Mouse (Mus musculus): Measurements from ENCODE around the gene Pcgf5.
A peak's percentile ranks its signal among the peaks of the same experiment; 100 is the strongest.
"Not testable (repeated sequence)": the region's sequence is repeated elsewhere in the genome, so short reads cannot be mapped to it uniquely, and the experiment has no call there.

Pcgf5 gene

GRCm38 (mm10) chr19:36388502-36388901 lies 40.4 kb downstream of the Pcgf5 start:
- no peak for DNase-seq

- DNase-seq: no peak
Measured at GRCm38 (mm10) chr19:36390714-36391113, 42.6 kb downstream of the Pcgf5 start.

- DNase-seq: no peak
Measured at GRCm38 (mm10) chr19:36398500-36398899, 50.4 kb downstream of the Pcgf5 start.

DNA sequence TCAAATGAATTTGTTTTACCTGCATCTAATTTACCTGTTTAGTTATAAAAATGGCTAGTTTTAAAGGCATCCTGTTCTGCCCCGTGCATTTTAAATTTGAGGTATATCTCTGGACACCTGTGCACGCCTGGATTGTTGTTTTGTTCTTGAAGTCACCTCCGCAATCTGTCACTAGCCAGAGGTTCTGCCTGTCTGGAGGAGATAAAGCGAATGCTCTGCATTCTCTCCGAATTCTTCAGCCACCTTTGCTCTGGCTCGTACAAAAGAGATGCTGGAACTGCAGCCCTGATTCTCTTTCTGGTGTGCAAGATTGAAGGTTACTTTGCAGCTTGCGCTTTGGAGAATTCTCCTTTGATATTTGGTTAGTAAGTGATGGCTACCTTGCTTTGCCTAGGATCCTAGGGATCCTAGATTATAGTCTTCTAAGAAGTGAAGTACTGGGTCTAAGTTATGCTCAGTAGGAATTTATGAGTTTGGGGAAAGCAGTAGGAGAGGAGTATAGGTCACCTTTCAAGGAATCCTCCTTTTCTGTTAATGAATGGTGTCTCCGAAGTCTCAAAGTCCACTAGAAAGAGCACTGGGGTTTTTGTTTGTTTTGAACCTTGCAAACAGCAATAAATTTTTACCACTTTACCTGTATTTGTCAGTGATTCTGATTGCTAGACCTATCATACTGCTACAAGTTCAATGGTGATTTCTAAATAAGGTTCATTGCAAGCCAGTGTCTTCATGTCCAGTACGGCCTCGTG lies 60.4 kb downstream of the Pcgf5 start:
- DNase-seq: no peak

DNA sequence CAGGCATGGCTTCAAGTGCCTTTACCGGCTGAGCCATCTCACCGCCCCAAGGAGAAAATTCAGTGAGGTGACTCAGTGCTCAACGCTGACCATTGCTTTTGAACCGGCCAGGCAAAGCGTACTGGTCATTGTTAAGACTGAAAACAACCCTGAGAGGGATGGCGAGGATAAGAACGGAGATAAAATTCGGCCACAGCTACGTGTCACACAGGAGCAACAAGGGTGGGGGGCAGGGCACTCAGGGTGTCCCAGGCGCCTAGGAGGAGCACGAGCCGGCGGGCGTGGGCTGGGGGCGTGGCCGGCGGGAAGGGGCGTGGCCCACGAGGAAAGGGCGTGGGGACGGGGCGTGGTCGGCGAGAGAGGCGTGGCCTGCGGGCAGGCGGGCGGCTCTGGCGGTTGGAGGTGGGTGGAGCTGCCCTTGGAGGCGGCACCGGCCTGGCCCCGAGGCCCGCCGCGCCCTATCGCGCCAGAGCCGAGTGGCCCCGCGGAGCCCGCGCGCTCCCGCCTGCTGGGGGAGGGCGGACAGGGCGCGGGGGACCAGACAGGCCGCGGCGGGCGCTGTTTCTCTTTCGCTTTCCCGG lies 61.3 kb downstream of the Pcgf5 start:
- DNase-seq: peak; percentile 96 to 97

DNA sequence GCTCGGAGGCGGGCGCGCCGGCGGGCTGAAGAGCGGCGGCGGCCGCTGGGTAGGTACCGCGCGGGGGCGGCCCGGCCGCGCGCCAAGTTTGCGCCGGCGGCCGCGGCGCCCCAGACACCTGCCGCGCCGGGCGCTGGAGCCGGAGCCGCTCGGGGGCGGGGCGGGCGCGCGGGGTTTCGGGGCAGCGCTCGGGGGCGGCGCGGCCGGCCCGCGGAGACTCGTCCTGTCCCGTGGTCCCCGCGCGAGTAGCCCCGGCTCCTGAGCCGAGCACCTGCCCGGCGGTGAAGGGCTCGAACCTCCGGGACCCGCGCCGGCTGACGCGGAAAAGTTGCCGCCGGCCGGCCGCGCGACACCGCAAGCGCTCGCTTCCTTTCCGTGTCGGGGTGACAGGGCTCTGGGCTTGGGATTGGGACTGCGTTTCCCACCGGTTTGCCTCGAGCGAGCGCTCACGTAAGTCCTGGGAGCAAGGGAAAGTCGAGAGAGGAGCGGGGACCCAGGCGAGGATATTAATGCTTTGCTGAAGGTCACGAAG lies 61.8 kb downstream of the Pcgf5 start:
- DNase-seq: no peak

- no peak for DNase-seq
Measured at GRCm38 (mm10) chr19:36419885-36420284, 71.8 kb downstream of the Pcgf5 start.

GRCm38 (mm10) chr19:36427195-36427876 lies 79.2 kb downstream of the Pcgf5 start:
- no peak for DNase-seq

DNA sequence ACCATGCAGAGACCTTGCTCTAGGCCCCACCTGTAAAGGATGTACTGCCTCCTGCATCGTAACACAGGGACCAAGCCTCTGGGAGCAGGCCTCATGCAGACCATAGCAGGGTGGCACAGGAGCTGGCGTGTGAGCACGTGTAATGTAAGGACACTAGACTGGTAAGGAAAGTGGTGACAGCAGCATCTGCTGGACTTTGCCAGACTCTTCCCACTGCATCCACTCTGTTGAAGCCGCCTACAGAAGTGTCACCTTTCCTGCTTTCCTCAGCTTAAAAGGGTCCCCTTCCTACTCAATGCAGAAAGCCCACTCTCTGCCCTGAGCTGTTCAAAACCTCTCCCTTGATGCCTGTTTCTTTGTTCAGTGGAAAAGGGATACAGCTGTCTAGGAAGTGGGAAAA lies 80.0 kb downstream of the Pcgf5 start:
- DNase-seq: no peak

DNA sequence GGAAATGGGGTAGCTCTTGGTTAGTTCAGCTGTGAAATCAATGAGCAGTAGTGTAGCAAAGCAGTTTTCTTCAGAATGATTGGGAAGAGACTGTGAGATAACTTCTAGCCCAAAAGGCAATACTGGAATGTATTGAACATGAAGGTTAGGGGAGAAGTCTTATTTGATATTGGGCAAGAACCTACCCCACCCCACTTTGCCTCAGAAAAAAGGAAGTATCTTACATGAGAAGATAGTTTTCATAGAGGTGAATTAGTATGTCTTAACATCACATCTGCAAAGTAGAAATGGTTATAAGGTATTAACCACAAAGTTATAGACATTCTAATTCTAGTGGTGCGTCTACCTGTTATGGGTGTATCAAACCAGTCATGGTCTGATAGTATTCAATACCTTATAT lies 81.2 kb downstream of the Pcgf5 start:
- DNase-seq: no peak

DNA sequence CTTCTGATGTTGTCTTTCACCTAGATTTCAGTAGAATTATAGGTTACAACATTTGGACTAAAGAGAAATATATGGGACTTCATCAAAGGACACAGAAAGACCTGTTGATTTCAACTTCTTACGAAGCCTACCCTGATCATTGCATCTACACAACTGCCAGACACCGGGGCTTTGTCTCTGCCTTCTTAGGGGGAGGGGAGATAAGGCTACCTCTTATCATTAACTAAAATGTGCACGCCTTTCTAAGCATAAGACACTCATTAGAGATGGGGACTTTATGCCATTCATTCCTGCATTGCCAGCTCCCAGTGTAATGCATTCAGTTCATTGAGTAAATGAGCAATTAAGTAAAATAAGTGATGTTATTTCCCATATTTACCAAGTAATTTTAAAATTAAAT lies 85.1 kb downstream of the Pcgf5 start:
- DNase-seq: no peak

DNA sequence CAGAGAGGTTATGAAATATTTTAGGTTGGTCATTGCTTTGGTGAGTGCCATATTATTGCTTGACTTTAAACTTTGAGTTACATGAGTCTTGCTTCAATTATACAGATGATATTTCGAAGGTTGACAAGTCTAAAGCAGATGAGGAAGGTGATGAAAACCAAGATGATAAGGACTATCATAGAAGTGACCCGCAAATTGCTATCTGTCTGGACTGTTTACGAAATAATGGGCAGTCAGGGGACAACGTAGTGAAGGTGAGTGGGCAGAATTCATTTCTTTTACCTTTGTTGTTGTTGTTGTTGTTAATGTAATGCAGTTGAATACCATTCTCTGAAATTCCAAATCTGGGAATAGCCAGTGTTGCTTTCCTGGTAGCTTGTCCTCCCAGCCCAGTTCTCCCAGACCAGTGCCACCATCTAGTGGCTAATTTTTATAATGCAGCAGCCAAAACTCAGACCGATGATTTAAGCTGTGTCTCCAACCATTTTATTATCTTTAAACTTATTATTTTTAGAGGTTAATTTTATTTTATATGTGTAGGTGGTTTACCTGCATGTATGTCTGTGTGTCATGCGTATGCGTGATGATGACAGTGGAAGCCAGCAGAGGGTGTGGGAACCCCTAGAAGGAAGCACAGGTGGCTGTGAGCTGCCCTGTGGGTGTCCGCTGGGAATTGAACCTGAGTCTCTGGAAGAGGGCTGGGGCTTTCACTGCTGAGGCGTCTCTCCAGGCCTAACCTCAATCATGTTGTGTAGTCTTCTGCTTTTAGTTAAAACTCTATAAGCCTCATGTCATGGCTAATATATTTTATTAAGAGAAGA lies 92.0 kb downstream of the Pcgf5 start:
- peak; percentile 56 to 57 for DNase-seq

DNA sequence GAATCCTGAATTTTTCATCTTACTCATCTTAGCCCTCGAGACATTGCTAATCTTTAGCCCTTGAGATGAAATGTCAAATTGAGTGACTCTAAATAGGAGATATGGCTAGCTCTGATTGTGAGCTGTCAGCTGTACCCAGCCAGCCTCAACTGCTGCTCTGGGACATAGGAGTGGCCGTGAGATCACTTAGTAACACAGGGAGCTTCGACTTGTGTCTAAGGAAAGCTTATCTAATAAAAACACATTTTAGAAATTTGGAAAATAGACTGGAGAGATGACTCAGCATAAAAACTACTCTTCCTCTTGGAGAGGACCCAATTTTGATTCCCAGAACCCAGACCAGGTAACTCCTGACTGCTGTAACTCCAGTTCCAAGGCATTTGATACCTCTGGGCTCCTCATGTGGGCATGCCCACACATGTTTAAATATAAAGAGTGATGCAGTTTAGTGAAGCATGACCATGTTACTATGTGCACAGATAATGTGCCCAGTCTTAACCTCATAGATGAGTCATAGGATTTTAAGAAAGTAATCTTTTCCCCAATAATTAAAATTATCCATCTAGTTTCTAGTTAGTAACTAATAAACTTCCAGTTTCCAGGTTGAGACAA lies 103.0 kb downstream of the Pcgf5 start:
- no peak for DNase-seq

DNA sequence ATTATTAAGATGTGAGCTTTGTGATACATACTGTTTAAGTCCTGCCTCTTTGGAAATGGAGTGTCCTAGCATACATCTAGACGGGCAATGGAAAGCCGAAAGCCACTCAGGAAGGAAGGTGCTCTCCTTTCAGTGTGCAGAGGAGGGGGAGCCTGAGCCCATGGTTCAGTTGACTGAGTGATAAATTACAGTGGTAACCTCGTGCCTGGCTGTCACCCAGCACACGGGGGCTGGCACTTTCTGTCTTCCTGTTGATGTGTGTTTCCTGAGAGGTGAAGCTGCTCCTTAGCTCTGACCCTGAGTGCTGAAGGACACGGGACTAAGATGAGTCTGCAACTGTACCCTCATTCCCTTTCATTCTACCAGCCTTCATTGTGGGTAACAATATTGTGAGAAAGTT lies 103.6 kb downstream of the Pcgf5 start:
- no peak for DNase-seq

- not testable (repeated sequence) for DNase-seq
Measured at GRCm38 (mm10) chr19:36452210-36452609, 104.1 kb downstream of the Pcgf5 start.

DNA sequence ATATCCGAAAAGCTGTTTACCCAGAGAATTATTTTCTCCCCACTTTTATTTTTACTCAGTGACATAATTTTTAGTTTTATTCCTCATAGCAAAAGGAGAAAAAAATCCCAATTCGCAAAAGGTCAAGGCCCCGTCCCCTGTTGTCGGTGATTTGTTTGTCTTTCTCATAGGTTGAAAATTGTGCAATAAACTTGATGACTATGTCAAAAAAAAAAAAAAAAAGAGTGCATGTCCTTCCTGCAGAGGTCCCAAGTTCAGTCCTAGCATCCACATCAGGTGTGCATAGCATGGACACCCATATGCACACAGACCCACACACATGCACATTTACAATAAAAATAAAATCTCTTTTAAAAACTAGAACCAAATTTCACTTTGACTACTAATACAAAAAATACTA lies 105.3 kb downstream of the Pcgf5 start:
- DNase-seq: no peak

GRCm38 (mm10) chr19:36470106-36470505 lies 122.0 kb downstream of the Pcgf5 start:
- peak; percentile 77 to 78 for DNase-seq

DNA sequence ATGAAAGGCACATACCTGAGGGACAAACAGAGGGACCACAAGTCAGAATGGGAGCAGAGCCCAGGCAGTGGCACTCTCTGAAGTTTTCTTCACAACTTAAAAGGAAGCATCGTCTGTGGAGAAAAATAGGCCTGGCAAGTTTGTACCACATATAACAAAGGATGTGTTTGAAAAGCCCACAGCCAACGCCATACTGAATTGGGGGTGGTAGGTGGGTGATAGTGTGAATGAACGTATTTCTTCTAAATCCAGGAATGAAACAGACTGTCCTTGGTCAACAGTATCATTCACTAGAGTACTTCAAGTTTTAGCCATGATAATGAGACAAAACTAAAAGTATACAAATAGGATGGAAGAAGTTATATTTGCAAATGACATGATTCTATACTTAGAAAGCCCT lies 123.2 kb downstream of the Pcgf5 start:
- DNase-seq: no peak

GRCm38 (mm10) chr19:36476596-36476995 lies 128.5 kb downstream of the Pcgf5 start:
- no peak for DNase-seq

- DNase-seq: no peak
Measured at GRCm38 (mm10) chr19:36477151-36477550, 129.0 kb downstream of the Pcgf5 start.

DNA sequence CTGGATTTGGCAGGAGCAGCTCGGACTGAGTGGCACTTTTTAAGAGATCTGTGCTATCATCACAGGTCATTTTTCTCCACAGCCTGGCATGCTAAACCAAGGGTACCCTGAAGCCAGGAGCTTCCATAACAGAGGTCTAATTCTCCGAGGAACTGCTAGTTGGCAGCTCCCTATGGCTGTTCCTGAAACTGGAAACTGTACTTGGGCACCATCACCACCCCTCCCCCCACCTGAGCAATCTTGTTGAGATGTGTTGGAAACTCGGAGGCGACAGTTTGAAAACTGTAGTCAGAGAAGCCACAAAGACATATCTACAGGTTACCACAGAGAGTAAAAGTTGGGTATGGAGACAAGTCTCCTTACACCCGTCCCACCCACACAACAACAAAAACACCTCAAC lies 129.6 kb downstream of the Pcgf5 start:
- DNase-seq: no peak

- no peak for DNase-seq
Measured at GRCm38 (mm10) chr19:36490911-36491310, 142.8 kb downstream of the Pcgf5 start.

GRCm38 (mm10) chr19:36495555-36495954 lies 147.4 kb downstream of the Pcgf5 start:
- DNase-seq: no peak
